Mouse (Mus musculus) heart, embryonic 16.5 days (tissue): ENCODE data around the gene Cds2. TPM values are rescaled to one million over a fixed set of nuclear protein-coding genes. Genes with fewer than 3 reads are reported as not detected.

Experiments used
- ATAC-seq: fragments of 200-750 bp; cut with Nextera tagmentation; replicated peaks from 2 replicates; pipeline ENCODE4 v1.8.0; 2017; ENCODE audit warnings: moderate number of reproducible peaks; ENCODE audit not compliant: insufficient read depth, low FRiP score; ENCODE audit errors: extremely low read depth
- H3K27ac ChIP-seq: fragments of 300-500 bp; sonication (generic); 2 replicates; pipeline ENCODE4 v1.5.1; 2014; ENCODE audit warnings: mild to moderate bottlenecking, low read length, control low read depth, moderate library complexity
- H3K27me3 ChIP-seq: fragments of 300-500 bp; sonication (generic); 2 replicates; pipeline ENCODE4 v1.6.1; 2014; ENCODE audit warnings: low read length, mixed read lengths; ENCODE audit not compliant: control insufficient read depth, insufficient read depth
- H3K36me3 ChIP-seq: fragments of 300-500 bp; sonication (generic); 2 replicates; pipeline ENCODE4 v1.6.1; 2014; ENCODE audit not compliant: control insufficient read depth, insufficient read depth
- H3K4me1 ChIP-seq: fragments of 300-500 bp; sonication (generic); 2 replicates; pipeline ENCODE4 v1.6.1; 2014; ENCODE audit warnings: low read length, mixed read lengths; ENCODE audit not compliant: control insufficient read depth, insufficient read depth
- H3K4me2 ChIP-seq: fragments of 300-500 bp; sonication (generic); 2 replicates; pipeline ENCODE4 v1.6.1; 2014; ENCODE audit warnings: low read depth, mild to moderate bottlenecking, control low read depth, low read length
- H3K4me3 ChIP-seq: fragments of 300-500 bp; sonication (generic); 2 replicates; pipeline ENCODE4 v1.5.1; 2014; ENCODE audit warnings: mild to moderate bottlenecking, control low read depth, low read length
- H3K9ac ChIP-seq: fragments of 300-500 bp; sonication (generic); 2 replicates; pipeline ENCODE4 v1.6.1; 2014; ENCODE audit warnings: low read length, control low read depth
- H3K9me3 ChIP-seq: fragments of 300-500 bp; sonication (generic); replicated peaks from 2 replicates; pipeline ENCODE4 v1.6.1; 2016; ENCODE audit warnings: low read length; ENCODE audit not compliant: control insufficient read depth
- WGBS: fragments of 180-500 bp; shearing (Covaris S2); extraction: QIAGEN DNeasy Blood & Tissue Kit; methylation state at CpG from one replicate; pipeline ENCODE4 v1.1.7; 2014; 5-methylcytosine and 5-hydroxymethylcytosine counted together
- polyA plus RNA-seq: library from polyadenylated mRNA; unstranded; fragments of >200 nt; fragmentation: Nextera tagmentation; extraction: Ambion mirVana; gene quantifications from 2 replicates; pipeline ENCODE4 v1.2.1, GENCODE M21; 2015

The Cds2 gene
- polyA plus RNA-seq, 1 experiment from 2014 or later: 28.2 TPM

DNA sequence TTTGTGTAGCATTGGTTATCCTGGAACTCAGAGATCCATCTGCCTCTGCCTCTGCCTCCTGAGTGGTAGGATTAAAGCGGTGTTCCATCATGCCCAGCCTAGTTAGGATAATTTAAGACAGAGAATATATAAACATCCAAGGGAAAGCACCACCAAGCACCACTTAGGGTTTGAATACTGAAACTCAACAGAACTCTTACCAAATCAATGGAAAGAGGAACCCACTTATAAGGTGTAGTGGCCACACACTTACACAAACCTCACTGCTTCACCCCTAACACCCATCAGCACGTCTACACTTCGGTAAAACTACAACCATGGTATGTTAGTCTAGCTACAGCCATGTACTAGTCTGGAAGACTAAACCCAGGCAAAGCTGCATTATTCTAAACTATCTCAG, 19.6 kb upstream of the Cds2 start:
- peaks cover 3% of the 10 kb centered on the region; the same call in 1 of the 2 replicates for H3K4me1 ChIP-seq
- 92% methylated on average over 3 of the region's 3 CpGs for WGBS
- no peaks in the 10 kb centered on the region for H3K27me3 ChIP-seq
- no peaks in the 10 kb centered on the region for H3K9me3 ChIP-seq
- no peak for ATAC-seq
- H3K4me2 ChIP-seq: no peak overlapping the region
- no peak overlapping the region for H3K4me3 ChIP-seq
- H3K9ac ChIP-seq: no peak overlapping the region
- H3K27ac ChIP-seq: no peak overlapping the region
- H3K36me3 ChIP-seq: peaks cover 7% of the 10 kb centered on the region

DNA sequence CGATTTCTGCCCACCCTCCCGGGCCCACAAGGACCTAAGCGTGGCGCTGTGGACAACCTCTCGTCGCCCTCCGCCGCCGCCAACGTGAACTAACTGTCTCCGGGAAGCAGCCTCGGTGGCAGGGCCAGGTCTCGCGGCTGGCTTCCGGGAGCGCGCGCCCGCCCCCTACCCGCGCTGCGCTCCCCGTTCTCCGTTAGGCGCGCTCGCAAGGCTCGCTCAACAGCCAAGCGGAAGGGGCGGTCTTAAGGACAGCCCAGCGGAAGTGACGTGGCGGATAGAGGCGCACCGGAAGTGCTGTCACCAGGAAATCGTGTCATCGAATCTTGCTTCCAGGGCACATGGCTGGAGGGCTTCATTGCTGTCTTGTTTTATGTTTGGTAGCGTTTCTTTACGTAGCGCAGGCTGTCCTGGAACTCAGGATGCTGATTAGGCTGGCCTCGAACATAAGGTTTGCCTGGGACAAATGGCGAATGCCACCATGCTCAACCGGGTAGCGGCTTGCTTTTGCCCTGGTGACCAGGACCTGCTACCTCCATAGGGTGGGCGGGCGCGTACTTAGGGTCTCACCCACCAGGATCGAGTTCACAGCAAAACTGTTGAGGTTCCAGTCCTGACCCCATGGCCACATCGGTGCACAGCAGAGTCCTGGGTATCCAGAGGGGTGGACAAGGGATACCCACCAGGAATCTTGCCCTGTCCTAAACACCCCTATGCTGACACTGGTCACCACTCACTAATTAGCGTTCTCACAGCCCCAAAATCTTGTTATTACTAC, 15.2 kb upstream of the Cds2 start, which contains the start of gene Tmem230:
Gene Tmem230 (minus strand): TSS at position 269 of the 775 bp plus-strand sequence.
- Histone ChIP-seq H3K9ac (peak within 1 kb of the TSS; percentile 82), H3K27me3 (no peaks in the 10 kb centered on the region), H3K36me3 (peaks cover 22% of the 10 kb centered on the region), H3K27ac (peak within 1 kb of the TSS; percentile 90), H3K9me3 (no peaks in the 10 kb centered on the region), H3K4me2 (peak within 1 kb of the TSS; percentile 74), H3K4me1 (peaks cover 17% of the 10 kb centered on the region), H3K4me3 (peak within 1 kb of the TSS; percentile 73)
- peak; percentile 93 for ATAC-seq
- WGBS: 4% methylated on average over 49 of the region's 50 CpGs

- Histone ChIP-seq H3K9ac (peak overlapping the region; percentile 64), H3K36me3 (peaks cover 18% of the 10 kb centered on the region), H3K4me2 (peak overlapping the region; percentile 84), H3K4me1 (peaks cover 21% of the 10 kb centered on the region), H3K9me3 (no peaks in the 10 kb centered on the region), H3K27me3 (no peaks in the 10 kb centered on the region), H3K4me3 (peak overlapping the region; percentile 83), H3K27ac (no peak overlapping the region; the same call in 1 of the 2 replicates)
- WGBS: 7% methylated on average over 8 of the region's 8 CpGs
- no peak for ATAC-seq
These were observed 11.0 kb upstream of the Cds2 start for GRCm38 (mm10) chr2:132251911-132252310.

DNA sequence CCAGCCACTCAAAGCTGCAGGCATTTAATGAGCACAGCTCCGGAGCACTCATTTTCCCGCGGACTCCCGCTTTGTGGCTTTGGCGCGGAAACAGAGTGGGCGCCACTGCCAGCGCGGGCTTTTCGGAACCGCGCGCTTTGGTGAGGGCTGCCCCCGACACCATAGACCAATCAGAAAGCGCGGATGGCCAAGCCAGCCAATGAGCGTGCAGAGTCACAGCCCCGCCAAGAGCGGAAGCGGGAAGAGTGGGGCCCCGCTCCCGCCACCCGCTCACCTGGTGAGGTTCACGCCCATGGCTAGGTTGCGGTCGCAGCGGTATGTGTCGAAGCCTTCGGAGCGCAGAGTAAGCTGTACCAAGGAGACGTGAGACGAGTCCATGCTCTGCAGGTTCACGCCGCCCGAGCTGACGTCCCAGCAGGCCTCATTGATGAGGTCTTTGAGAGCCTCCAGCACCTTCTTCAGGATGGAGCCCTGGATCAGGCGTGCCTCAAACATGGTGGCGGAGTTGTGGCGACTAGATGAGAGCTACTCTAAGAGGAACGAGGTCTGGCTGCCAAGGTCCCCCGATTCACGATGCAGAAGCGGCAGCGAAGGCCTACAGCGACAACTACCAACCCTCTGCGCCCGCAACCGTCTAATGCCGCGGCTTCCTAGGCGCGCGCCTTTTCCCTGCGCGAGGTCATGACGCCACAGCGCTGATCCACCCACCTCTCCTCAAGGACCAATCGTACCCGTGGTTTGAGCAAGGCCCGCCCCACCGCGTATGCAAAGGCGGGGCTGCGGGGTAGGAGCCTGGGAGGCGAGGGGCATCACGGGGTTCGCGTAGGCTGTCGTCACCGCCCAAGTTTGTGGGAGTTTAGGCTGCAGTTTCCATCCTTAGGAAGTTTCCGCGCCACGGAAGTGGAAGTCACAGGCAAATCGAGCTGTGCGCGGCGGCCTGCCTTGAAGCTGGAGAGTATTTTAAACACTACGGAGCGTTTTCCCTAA, 10.1 kb upstream of the Cds2 start, which contains the start of gene Pcna:
Gene Pcna (minus strand): TSS at position 773 of the 987 bp plus-strand sequence.
- Histone ChIP-seq H3K36me3 (peaks cover 18% of the 10 kb centered on the region), H3K9me3 (no peaks in the 10 kb centered on the region), H3K27ac (peak within 1 kb of the TSS; percentile 83), H3K4me2 (peak within 1 kb of the TSS; percentile 84), H3K27me3 (no peaks in the 10 kb centered on the region), H3K9ac (peak within 1 kb of the TSS; percentile 73), H3K4me3 (peak within 1 kb of the TSS; percentile 83), H3K4me1 (peaks cover 19% of the 10 kb centered on the region)
- ATAC-seq: peak; percentile 100
- WGBS: under 1% methylated on average over 79 of the region's 79 CpGs

GRCm38 (mm10) chr2:132253603-132254002, 9.3 kb upstream of the Cds2 start:
- no peak for ATAC-seq
- peak overlapping the region; percentile 74 for H3K4me2 ChIP-seq
- no peaks in the 10 kb centered on the region for H3K27me3 ChIP-seq
- H3K4me1 ChIP-seq: peaks cover 19% of the 10 kb centered on the region
- H3K27ac ChIP-seq: peak overlapping the region; percentile 83
- under 1% methylated on average over 7 of the region's 7 CpGs for WGBS
- peaks cover 16% of the 10 kb centered on the region for H3K36me3 ChIP-seq
- H3K4me3 ChIP-seq: peak overlapping the region; percentile 83
- H3K9ac ChIP-seq: peak overlapping the region; percentile 73
- H3K9me3 ChIP-seq: no peaks in the 10 kb centered on the region

- Histone ChIP-seq H3K9me3 (no peaks in the 10 kb centered on the region), H3K9ac (no peak overlapping the region), H3K36me3 (no peaks in the 10 kb centered on the region), H3K27me3 (no peaks in the 10 kb centered on the region), H3K4me2 (no peak overlapping the region), H3K4me3 (no peak overlapping the region), H3K27ac (no peak overlapping the region), H3K4me1 (peaks cover 4% of the 10 kb centered on the region; the same call in 1 of the 2 replicates)
- WGBS: 79% methylated on average over 6 of the region's 6 CpGs
- no peak for ATAC-seq
These were observed 5.4 kb upstream of the Cds2 start for GRCm38 (mm10) chr2:132257350-132258068.

GRCm38 (mm10) chr2:132260601-132261000, 2.3 kb upstream of the Cds2 start:
- peaks cover 13% of the 10 kb centered on the region for H3K4me1 ChIP-seq
- H3K9me3 ChIP-seq: no peaks in the 10 kb centered on the region
- H3K36me3 ChIP-seq: no peaks in the 10 kb centered on the region
- WGBS: 84% methylated on average over 3 of the region's 3 CpGs
- no peaks in the 10 kb centered on the region for H3K27me3 ChIP-seq
- no peak overlapping the region for H3K27ac ChIP-seq
- H3K9ac ChIP-seq: no peak overlapping the region
- H3K4me2 ChIP-seq: no peak overlapping the region
- no peak overlapping the region for H3K4me3 ChIP-seq
- no peak for ATAC-seq

DNA sequence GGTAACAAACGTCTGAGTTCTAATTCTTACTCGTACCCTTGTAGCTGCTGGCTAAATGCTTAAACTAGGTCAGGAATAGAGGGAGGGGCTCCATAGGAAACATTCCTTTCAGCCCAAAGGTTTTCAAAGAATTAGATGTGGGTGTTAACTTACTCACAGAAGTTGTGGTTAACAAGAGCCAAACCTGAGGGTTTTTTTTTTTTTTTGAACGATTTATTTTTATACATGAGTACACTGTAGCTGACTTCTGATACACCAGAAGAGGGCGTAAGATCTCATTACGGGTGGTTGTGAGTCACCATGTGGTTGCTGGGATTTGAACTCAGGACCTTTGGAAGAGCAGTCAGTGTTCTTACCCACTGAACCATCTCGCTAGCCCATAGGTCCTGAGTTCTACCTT, 773 bp upstream of the Cds2 start:
- no peak overlapping the region for H3K9ac ChIP-seq
- H3K27ac ChIP-seq: no peak overlapping the region
- WGBS: 71% methylated on average over 6 of the region's 6 CpGs
- H3K4me2 ChIP-seq: no peak overlapping the region
- no peak for ATAC-seq
- no peaks in the 10 kb centered on the region for H3K36me3 ChIP-seq
- H3K9me3 ChIP-seq: no peaks in the 10 kb centered on the region
- no peaks in the 10 kb centered on the region for H3K27me3 ChIP-seq
- H3K4me3 ChIP-seq: no peak overlapping the region
- peaks cover 20% of the 10 kb centered on the region for H3K4me1 ChIP-seq
